Mouse (Mus musculus): ENCODE results near the gene Bcas3. TPM values are rescaled to one million over a fixed set of nuclear protein-coding genes. Genes with fewer than 3 reads are reported as not detected.

Bcas3 gene
- polyA plus RNA-seq, 1 experiment from 2014 or later: 31.5 TPM

GRCm38 (mm10) chr11:85571936-85572335 is 219.0 kb downstream of the Bcas3 start:
- Histone ChIP-seq H3K36me3 (ENCODE audit: insufficient read depth, low read length) (no peaks in the 10 kb centered on the region), H3K27me3 (ENCODE audit: insufficient read depth, low read length) (no peaks in the 10 kb centered on the region), H3K9me3 (replicated peaks; ENCODE audit: low read length) (no peaks in the 10 kb centered on the region), H3K27ac (peak overlapping the region; percentile 13; the same call in 1 of the 2 replicates), H3K4me3 (replicated peaks; ENCODE audit: low read depth, low read length) (no peak overlapping the region), H3K9ac (ENCODE audit: low read depth, low read length) (no peak overlapping the region), H3K4me2 (ENCODE audit: low read length) (no peak overlapping the region), H3K4me1 (replicated peaks; ENCODE audit: insufficient read depth, low read length) (0 out of 2 replicates have a peak, but pooled peaks cover 7% of the 10 kb centered on the region)
- WGBS: 64% methylated on average over 5 of the region's 5 CpGs
- no peak for TF ChIP-seq CTCF (IDR thresholded peaks at IDR 0.05; ENCODE audit: low read depth)
- ATAC-seq (replicated peaks; ENCODE audit: low FRiP score, low read depth): no peak
- peak; percentile 40 for DNase-seq (ENCODE audit: low spot score)

DNA sequence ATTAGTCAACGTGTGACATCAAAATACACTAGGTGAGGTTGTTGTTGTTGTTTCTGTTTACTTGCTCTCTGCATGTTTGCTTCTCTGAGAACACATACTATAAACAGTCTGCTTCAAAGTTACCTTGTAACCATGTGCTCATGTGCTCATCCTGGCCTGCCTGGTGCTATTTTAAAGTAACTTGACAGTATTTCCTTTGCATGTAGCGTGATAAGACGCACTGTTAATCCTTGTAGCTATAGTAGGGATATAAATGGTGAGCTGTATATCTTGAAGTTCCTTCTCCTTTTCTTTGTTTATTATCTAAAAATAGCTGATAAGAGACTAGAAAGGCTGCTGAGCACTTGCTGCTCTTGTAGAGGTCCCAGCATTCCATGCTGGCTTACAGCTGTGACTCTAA is 219.6 kb downstream of the Bcas3 start:
- no peak overlapping the region for H3K9ac ChIP-seq (ENCODE audit: low read depth, low read length)
- H3K27me3 ChIP-seq (ENCODE audit: insufficient read depth, low read length): no peaks in the 10 kb centered on the region
- 0 out of 2 replicates have a peak overlapping the region, but pooled peaks have one; percentile 13 for H3K27ac ChIP-seq
- H3K4me1 ChIP-seq (replicated peaks; ENCODE audit: insufficient read depth, low read length): 0 out of 2 replicates have a peak, but pooled peaks cover 7% of the 10 kb centered on the region
- WGBS: 74% methylated on average over 3 of the region's 3 CpGs
- no peaks in the 10 kb centered on the region for H3K9me3 ChIP-seq (replicated peaks; ENCODE audit: low read length)
- no peak overlapping the region for H3K4me3 ChIP-seq (replicated peaks; ENCODE audit: low read depth, low read length)
- no peaks in the 10 kb centered on the region for H3K36me3 ChIP-seq (ENCODE audit: insufficient read depth, low read length)
- no peak for TF ChIP-seq CTCF (IDR thresholded peaks at IDR 0.05; ENCODE audit: low read depth)
- DNase-seq (ENCODE audit: low spot score) (no peak), ATAC-seq (replicated peaks; ENCODE audit: low FRiP score, low read depth) (no peak)
- no peak overlapping the region for H3K4me2 ChIP-seq (ENCODE audit: low read length)

DNA sequence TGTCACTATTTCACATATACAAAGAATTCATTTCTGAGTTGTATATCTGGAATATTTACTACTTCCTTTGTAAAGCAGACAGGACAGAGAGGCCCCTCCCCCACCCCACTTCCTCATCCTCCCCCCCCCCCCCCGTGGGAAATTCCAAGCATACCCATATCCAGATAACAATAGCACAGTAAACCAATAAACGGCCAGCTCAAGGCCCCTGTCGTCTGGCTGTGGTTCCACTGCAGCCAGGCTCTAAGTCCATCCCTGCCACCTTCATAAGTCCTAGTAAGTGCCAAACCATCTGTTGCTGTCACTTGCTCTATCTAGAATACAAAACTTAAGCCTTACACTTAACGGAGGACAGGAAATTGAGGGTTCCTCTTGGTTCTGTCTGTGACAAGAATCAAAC is 221.5 kb downstream of the Bcas3 start:
- WGBS: 12% methylated on average over 4 of the region's 4 CpGs
- peak overlapping the region; percentile 40; the same call in 1 of the 2 replicates for H3K27ac ChIP-seq
- no peak for TF ChIP-seq CTCF (IDR thresholded peaks at IDR 0.05; ENCODE audit: low read depth)

GRCm38 (mm10) chr11:85577816-85578645 is 225.1 kb downstream of the Bcas3 start:
- Histone ChIP-seq H3K9ac (ENCODE audit: low read depth, low read length) (no peak overlapping the region), H3K27me3 (ENCODE audit: insufficient read depth, low read length) (no peaks in the 10 kb centered on the region), H3K4me3 (replicated peaks; ENCODE audit: low read depth, low read length) (no peak overlapping the region), H3K36me3 (ENCODE audit: insufficient read depth, low read length) (no peaks in the 10 kb centered on the region), H3K9me3 (replicated peaks; ENCODE audit: low read length) (no peaks in the 10 kb centered on the region), H3K4me2 (ENCODE audit: low read length) (no peak overlapping the region), H3K4me1 (replicated peaks; ENCODE audit: insufficient read depth, low read length) (0 out of 2 replicates have a peak, but pooled peaks cover 4% of the 10 kb centered on the region), H3K27ac (peak overlapping the region; percentile 31; the same call in 1 of the 2 replicates)
- TF ChIP-seq CTCF (IDR thresholded peaks at IDR 0.05; ENCODE audit: low read depth): no peak
- ATAC-seq (replicated peaks; ENCODE audit: low FRiP score, low read depth) (no peak), DNase-seq (ENCODE audit: low spot score) (peak; percentile 24)
- WGBS: 61% methylated on average over 15 of the region's 15 CpGs

More for the DNA sequence above, 221.5 kb downstream of the Bcas3 start:
- 0 out of 2 replicates have a peak, but pooled peaks cover 11% of the 10 kb centered on the region for H3K4me1 ChIP-seq (replicated peaks; ENCODE audit: insufficient read depth, low read length)
- ATAC-seq (replicated peaks; ENCODE audit: low FRiP score, low read depth): no peak
- H3K9ac ChIP-seq (ENCODE audit: low read depth, low read length): no peak overlapping the region
- DNase-seq (ENCODE audit: low spot score): peak; percentile 70
- no peaks in the 10 kb centered on the region for H3K27me3 ChIP-seq (ENCODE audit: insufficient read depth, low read length)
- no peak overlapping the region for H3K4me2 ChIP-seq (ENCODE audit: low read length)
- H3K4me3 ChIP-seq (replicated peaks; ENCODE audit: low read depth, low read length): no peak overlapping the region
- H3K36me3 ChIP-seq (ENCODE audit: insufficient read depth, low read length): no peaks in the 10 kb centered on the region
- no peaks in the 10 kb centered on the region for H3K9me3 ChIP-seq (replicated peaks; ENCODE audit: low read length)

- no peaks in the 10 kb centered on the region for H3K4me1 ChIP-seq (replicated peaks; ENCODE audit: insufficient read depth, low read length)
- no peak for TF ChIP-seq CTCF (IDR thresholded peaks at IDR 0.05; ENCODE audit: low read depth)
- H3K4me2 ChIP-seq (ENCODE audit: low read length): no peak overlapping the region
- DNase-seq (ENCODE audit: low spot score) (no peak), ATAC-seq (replicated peaks; ENCODE audit: low FRiP score, low read depth) (no peak)
- no peaks in the 10 kb centered on the region for H3K27me3 ChIP-seq (ENCODE audit: insufficient read depth, low read length)
- no peaks in the 10 kb centered on the region for H3K36me3 ChIP-seq (ENCODE audit: insufficient read depth, low read length)
- H3K9me3 ChIP-seq (replicated peaks; ENCODE audit: low read length): no peaks in the 10 kb centered on the region
- H3K4me3 ChIP-seq (replicated peaks; ENCODE audit: low read depth, low read length): no peak overlapping the region
- WGBS: 55% methylated on average over 8 of the region's 8 CpGs
- no peak overlapping the region for H3K9ac ChIP-seq (ENCODE audit: low read depth, low read length)
- no peak overlapping the region for H3K27ac ChIP-seq
These were observed 231.1 kb downstream of the Bcas3 start for GRCm38 (mm10) chr11:85584086-85584485.

GRCm38 (mm10) chr11:85593636-85594035 is 240.7 kb downstream of the Bcas3 start:
- no peaks in the 10 kb centered on the region for H3K9me3 ChIP-seq (replicated peaks; ENCODE audit: low read length)
- no peaks in the 10 kb centered on the region for H3K27me3 ChIP-seq (ENCODE audit: insufficient read depth, low read length)
- 82% methylated on average over 3 of the region's 3 CpGs for WGBS
- H3K36me3 ChIP-seq (ENCODE audit: insufficient read depth, low read length): no peaks in the 10 kb centered on the region
- H3K9ac ChIP-seq (ENCODE audit: low read depth, low read length): no peak overlapping the region
- H3K27ac ChIP-seq: no peak overlapping the region
- no peak overlapping the region for H3K4me3 ChIP-seq (replicated peaks; ENCODE audit: low read depth, low read length)
- no peak for ATAC-seq (replicated peaks; ENCODE audit: low FRiP score, low read depth)
- no peak overlapping the region for H3K4me2 ChIP-seq (ENCODE audit: low read length)
- no peak for DNase-seq (ENCODE audit: low spot score)
- TF ChIP-seq CTCF (IDR thresholded peaks at IDR 0.05; ENCODE audit: low read depth): no peak
- no peaks in the 10 kb centered on the region for H3K4me1 ChIP-seq (replicated peaks; ENCODE audit: insufficient read depth, low read length)
